Mouse (Mus musculus): ENCODE measurements at regions not wholly inside any gene's neighbourhood (a gene's known extent, or its start where the extent isn't known, plus 50 kb on each side); places are given as distances from the start of the nearest gene placed in this dataset.
"Not testable (repeated sequence)": the region's sequence is repeated elsewhere in the genome, so short reads cannot be mapped to it uniquely, and the experiment has no call there.

DNA sequence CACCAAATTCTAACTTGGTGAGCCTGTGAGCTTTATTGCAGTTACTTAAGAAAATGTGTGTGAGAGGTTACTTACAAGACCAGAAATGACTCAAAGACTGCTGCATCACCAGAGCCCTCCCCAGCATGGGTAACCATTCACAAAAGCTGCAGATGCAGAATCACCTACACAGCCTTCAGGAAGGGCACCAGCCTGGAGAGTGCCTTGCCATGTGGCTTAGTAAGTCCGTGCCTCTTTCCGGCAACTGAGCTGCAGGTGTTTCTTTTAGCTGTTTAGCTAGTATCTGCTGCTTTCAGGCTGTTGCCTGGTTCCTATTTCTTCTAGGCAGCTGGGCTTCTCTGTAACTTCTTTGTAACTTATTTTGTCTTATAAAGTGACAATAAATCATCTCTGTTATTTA is 213.2 kb upstream of the Stxbp6 start:
- WGBS = 49% methylated on average over 2 of the region's 2 CpGs
- ATAC-seq (ENCODE audit: insufficient read depth, low FRiP score, low read depth) = no peak
- no peak overlapping the region for H3K4me2 ChIP-seq
- no peaks in the 10 kb centered on the region for H3K4me1 ChIP-seq
- H3K27me3 ChIP-seq (replicated peaks) = no peaks in the 10 kb centered on the region
- no peak overlapping the region for H3K27ac ChIP-seq
- no peak overlapping the region for H3K4me3 ChIP-seq (replicated peaks)
- no peaks in the 10 kb centered on the region for H3K9me3 ChIP-seq
- no peaks in the 10 kb centered on the region for H3K36me3 ChIP-seq
- H3K9ac ChIP-seq = no peak overlapping the region

DNA sequence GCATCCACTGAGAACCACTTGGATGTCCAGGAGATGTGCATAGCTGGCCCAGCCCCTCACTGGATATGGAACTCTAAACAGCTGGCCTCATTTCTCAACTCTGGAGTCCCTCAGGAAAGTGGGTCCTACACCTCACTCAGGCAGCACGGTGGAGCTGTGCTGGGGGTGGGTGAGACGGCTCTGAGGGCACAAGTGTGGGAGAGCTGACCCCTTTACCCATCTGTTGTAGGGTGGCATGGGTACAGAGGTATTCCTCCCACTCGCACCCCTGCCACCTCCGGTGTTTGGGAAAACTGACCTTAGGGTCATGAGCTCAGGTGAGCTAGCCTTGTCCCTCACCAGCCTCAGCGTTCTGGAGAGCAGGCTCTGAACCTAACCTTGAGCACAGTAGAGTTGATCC is 181.8 kb upstream of the Stxbp6 start:
- no peaks in the 10 kb centered on the region for H3K27me3 ChIP-seq (replicated peaks)
- 83% methylated on average over 5 of the region's 5 CpGs for WGBS
- H3K4me2 ChIP-seq = no peak overlapping the region
- no peak overlapping the region for H3K27ac ChIP-seq
- no peak overlapping the region for H3K9ac ChIP-seq
- H3K36me3 ChIP-seq = no peaks in the 10 kb centered on the region
- H3K4me1 ChIP-seq = no peaks in the 10 kb centered on the region
- H3K9me3 ChIP-seq = no peaks in the 10 kb centered on the region
- no peak overlapping the region for H3K4me3 ChIP-seq (replicated peaks)
- ATAC-seq (ENCODE audit: insufficient read depth, low FRiP score, low read depth) = no peak

GRCm38 (mm10) chr12:45211131-45211530 is 136.6 kb upstream of the Stxbp6 start:
- Histone ChIP-seq H3K36me3 (no peaks in the 10 kb centered on the region), H3K9ac (no peak overlapping the region), H3K27me3 (replicated peaks) (no peaks in the 10 kb centered on the region), H3K4me3 (replicated peaks) (no peak overlapping the region), H3K9me3 (no peaks in the 10 kb centered on the region), H3K4me2 (no peak overlapping the region), H3K4me1 (no peaks in the 10 kb centered on the region), H3K27ac (no peak overlapping the region)
- ATAC-seq (ENCODE audit: insufficient read depth, low FRiP score, low read depth) = no peak
- WGBS = 72% methylated on average over 1 of the region's 1 CpGs

DNA sequence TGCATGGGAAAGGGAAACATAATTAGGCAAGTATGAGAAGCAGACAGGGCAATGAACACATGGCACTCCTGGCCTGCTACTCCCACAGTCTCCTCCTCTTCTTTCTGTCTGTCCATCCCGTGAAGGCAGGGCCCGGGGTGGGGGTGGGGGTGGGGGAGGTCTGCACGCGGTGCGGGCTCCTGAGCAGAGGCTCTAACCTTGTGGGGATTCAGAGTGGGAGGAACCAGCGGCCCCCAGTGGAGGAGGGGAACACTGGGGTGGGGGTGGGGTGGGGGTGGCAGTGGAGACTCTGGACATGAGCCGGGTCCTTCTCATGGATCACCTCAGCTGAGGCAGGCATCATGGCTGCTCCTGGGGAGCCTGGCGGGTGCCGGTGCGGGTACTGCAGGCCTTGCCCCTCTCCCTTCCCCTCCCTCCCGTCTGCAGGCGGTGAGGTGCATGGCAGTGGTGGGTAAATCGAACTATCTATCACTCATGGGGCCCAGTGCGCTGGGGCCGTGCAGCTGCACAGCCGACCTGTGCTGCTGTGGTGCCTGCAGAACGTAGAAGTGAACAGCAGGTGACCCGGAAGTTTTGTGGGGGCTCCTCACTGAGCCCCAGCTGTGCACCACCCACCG is 120.9 kb upstream of the Stxbp6 start:
- Histone ChIP-seq H3K4me1 (no peaks in the 10 kb centered on the region), H3K27me3 (replicated peaks) (no peaks in the 10 kb centered on the region), H3K36me3 (no peaks in the 10 kb centered on the region), H3K9me3 (no peaks in the 10 kb centered on the region), H3K9ac (no peak overlapping the region), H3K4me2 (no peak overlapping the region), H3K4me3 (replicated peaks) (no peak overlapping the region), H3K27ac (no peak overlapping the region)
- ATAC-seq (ENCODE audit: insufficient read depth, low FRiP score, low read depth) = no peak
- WGBS = 61% methylated on average over 18 of the region's 19 CpGs

DNA sequence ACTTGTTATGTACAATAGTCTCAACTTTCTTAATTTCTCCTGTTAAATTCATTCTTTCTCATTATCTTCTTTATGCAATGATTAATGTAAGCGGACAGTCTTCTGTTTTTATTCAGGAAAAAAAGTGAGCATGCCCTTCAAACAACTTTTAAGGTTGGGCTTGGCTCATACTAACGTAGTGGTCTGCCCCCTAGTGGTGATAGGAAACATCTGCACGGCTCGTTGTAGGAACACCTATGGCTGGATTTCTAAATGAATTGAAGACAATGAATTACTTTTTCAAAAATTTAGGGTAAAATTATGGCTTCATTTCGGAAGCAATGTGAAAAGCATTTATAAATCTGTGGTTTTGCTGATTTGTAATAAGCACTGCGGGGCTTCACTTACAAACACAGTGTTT is 112.6 kb upstream of the Stxbp6 start:
- no peak for ATAC-seq (ENCODE audit: insufficient read depth, low FRiP score, low read depth)
- no peaks in the 10 kb centered on the region for H3K36me3 ChIP-seq
- no peaks in the 10 kb centered on the region for H3K4me1 ChIP-seq
- no peak overlapping the region for H3K4me2 ChIP-seq
- no peaks in the 10 kb centered on the region for H3K27me3 ChIP-seq (replicated peaks)
- 13% methylated on average over 6 of the region's 6 CpGs for WGBS
- no peak overlapping the region for H3K4me3 ChIP-seq (replicated peaks)
- H3K9me3 ChIP-seq = no peaks in the 10 kb centered on the region
- H3K27ac ChIP-seq = no peak overlapping the region
- no peak overlapping the region for H3K9ac ChIP-seq

DNA sequence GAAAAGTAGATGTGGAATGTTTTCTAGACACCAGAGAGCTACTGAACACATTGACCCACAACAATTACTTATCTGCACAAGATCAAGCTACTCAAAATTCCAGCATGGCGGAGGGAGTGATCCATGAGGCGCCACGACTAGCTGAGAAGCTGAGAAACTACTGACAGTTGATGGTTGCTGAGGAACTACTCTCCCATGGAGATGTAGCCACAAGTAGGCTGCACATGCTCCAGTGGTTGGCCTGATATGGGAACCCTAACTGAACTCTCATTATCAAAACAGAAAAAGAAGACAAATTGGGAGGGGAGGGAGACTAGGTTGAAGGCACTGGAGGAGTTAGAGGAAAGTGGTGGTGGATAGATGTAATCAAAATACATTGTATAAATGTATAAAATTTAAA is 110.0 kb upstream of the Stxbp6 start:
- no peak overlapping the region for H3K27ac ChIP-seq
- no peak overlapping the region for H3K9ac ChIP-seq
- ATAC-seq (ENCODE audit: insufficient read depth, low FRiP score, low read depth) = no peak
- no peak overlapping the region for H3K4me2 ChIP-seq
- WGBS = 74% methylated on average over 3 of the region's 3 CpGs
- no peaks in the 10 kb centered on the region for H3K27me3 ChIP-seq (replicated peaks)
- H3K4me1 ChIP-seq = no peaks in the 10 kb centered on the region
- no peaks in the 10 kb centered on the region for H3K36me3 ChIP-seq
- no peaks in the 10 kb centered on the region for H3K9me3 ChIP-seq
- H3K4me3 ChIP-seq (replicated peaks) = no peak overlapping the region

DNA sequence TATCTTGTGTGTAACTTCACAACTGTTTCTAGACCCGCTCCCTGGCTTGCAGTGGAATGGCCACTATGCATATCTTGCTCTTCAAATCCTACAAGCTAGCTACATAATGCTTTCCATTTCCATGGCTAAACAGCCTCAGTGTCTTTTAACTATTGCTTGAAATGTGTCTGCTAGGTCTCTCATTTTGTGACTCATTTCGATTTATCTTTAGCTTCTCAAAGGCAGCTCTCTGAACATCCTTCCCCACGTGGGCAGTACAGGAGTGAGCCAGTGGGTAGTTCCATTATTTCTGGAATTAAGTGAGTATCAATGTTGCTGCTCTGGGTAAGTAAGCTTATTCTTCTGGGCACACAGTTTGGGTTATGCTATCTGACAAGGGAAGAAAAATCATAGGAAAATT is 102.9 kb upstream of the Stxbp6 start:
- Histone ChIP-seq H3K9ac (no peak overlapping the region), H3K36me3 (no peaks in the 10 kb centered on the region), H3K4me2 (no peak overlapping the region), H3K27me3 (replicated peaks) (no peaks in the 10 kb centered on the region), H3K4me1 (no peaks in the 10 kb centered on the region), H3K27ac (no peak overlapping the region), H3K9me3 (no peaks in the 10 kb centered on the region), H3K4me3 (replicated peaks) (no peak overlapping the region)
- WGBS = 84% methylated on average over 3 of the region's 3 CpGs
- no peak for ATAC-seq (ENCODE audit: insufficient read depth, low FRiP score, low read depth)

DNA sequence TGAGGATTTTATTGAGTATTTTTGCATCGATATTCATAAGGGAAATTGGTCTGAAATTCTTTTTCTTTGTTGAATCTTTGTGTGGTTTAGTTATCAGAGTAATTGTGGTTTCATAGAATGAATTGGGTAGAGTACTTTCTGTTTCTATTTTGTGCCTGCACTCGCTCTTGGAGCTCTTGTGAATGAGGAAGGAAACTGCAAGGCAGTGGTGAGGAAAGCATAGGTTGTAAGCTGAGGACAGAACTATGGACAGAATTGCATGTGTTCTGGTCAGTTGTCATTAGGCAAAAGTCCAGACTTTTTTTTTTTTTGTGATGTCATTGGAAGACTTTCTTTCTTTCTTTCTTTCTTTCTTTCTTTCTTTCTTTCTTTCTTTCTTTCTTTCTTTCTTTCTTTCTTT is 100.8 kb upstream of the Stxbp6 start:
- not testable (repeated sequence) for ATAC-seq (ENCODE audit: insufficient read depth, low FRiP score, low read depth); H3K4me2 ChIP-seq; H3K4me3 ChIP-seq (replicated peaks)

GRCm38 (mm10) chr12:45171927-45172642 is 97.6 kb upstream of the Stxbp6 start:
- 34% methylated on average over 8 of the region's 8 CpGs for WGBS
- no peaks in the 10 kb centered on the region for H3K4me1 ChIP-seq
- no peaks in the 10 kb centered on the region for H3K27me3 ChIP-seq (replicated peaks)
- H3K4me2 ChIP-seq = no peak overlapping the region
- H3K4me3 ChIP-seq (replicated peaks) = no peak overlapping the region
- no peaks in the 10 kb centered on the region for H3K9me3 ChIP-seq
- H3K9ac ChIP-seq = no peak overlapping the region
- H3K27ac ChIP-seq = no peak overlapping the region
- ATAC-seq (ENCODE audit: insufficient read depth, low FRiP score, low read depth) = peak; percentile 43; the same call in 1 of the 2 replicates
- no peaks in the 10 kb centered on the region for H3K36me3 ChIP-seq

More for the DNA sequence above, 100.8 kb upstream of the Stxbp6 start:
- H3K36me3 ChIP-seq; H3K9ac ChIP-seq; H3K9me3 ChIP-seq; H3K27ac ChIP-seq; H3K4me1 ChIP-seq; H3K27me3 ChIP-seq (replicated peaks): not testable (repeated sequence)
- 78% methylated on average over 2 of the region's 2 CpGs for WGBS

- Histone ChIP-seq H3K27ac (no peak overlapping the region), H3K4me2 (no peak overlapping the region), H3K4me3 (replicated peaks) (no peak overlapping the region), H3K27me3 (replicated peaks) (no peaks in the 10 kb centered on the region), H3K4me1 (no peaks in the 10 kb centered on the region), H3K36me3 (no peaks in the 10 kb centered on the region), H3K9ac (no peak overlapping the region), H3K9me3 (no peaks in the 10 kb centered on the region)
- ATAC-seq (ENCODE audit: insufficient read depth, low FRiP score, low read depth) = no peak
- WGBS = 73% methylated on average over 4 of the region's 4 CpGs
These were observed 87.5 kb upstream of the Stxbp6 start for GRCm38 (mm10) chr12:45162011-45162410.

DNA sequence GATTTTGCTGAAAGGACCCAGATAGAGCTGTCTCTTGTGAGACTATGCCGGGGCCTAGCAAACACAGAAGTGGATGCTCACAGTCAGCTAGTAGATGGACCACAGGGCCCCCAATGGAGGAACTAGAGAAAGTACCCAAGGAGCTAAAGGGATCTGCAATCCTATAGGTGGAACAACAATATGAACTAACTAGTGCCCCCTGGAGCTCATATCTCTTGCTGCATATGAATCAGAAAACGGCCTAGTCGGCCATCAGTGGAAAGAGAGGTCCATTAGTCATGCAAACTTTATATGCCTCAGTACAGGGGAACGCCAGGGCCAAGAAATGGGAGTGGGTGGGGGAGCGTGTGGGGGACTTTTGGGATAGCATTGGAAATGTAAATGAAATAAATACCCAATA is 87.1 kb upstream of the Stxbp6 start:
- not testable (repeated sequence) for H3K9ac ChIP-seq; ATAC-seq (ENCODE audit: insufficient read depth, low FRiP score, low read depth); H3K9me3 ChIP-seq; H3K27me3 ChIP-seq (replicated peaks); H3K36me3 ChIP-seq; H3K27ac ChIP-seq; H3K4me2 ChIP-seq; H3K4me1 ChIP-seq; H3K4me3 ChIP-seq (replicated peaks)
- 79% methylated on average over 5 of the region's 5 CpGs for WGBS

- Histone ChIP-seq H3K36me3 (no peaks in the 10 kb centered on the region), H3K27ac (no peak overlapping the region), H3K9ac (no peak overlapping the region), H3K4me1 (no peaks in the 10 kb centered on the region), H3K4me3 (replicated peaks) (no peak overlapping the region), H3K4me2 (no peak overlapping the region), H3K27me3 (replicated peaks) (no peaks in the 10 kb centered on the region), H3K9me3 (no peaks in the 10 kb centered on the region)
- 74% methylated on average over 3 of the region's 3 CpGs for WGBS
- no peak for ATAC-seq (ENCODE audit: insufficient read depth, low FRiP score, low read depth)
These were observed 84.5 kb upstream of the Stxbp6 start for GRCm38 (mm10) chr12:45158986-45159385.
